Mouse (Mus musculus) macrophage (primary cell): ENCODE results near the gene Map1lc3b. TPM values are rescaled to one million over a fixed set of nuclear protein-coding genes. Genes with fewer than 3 reads are reported as not detected.

ENCODE experiments used
- H3K27ac ChIP-seq: fragments of 350-480 bp; formaldehyde crosslinking; 2 replicates; pipeline ENCODE4 v1.9.0; 2021
- H3K36me3 ChIP-seq: fragments of 350-480 bp; formaldehyde crosslinking; 2 replicates; pipeline ENCODE4 v1.9.0; 2021; ENCODE audit errors: inconsistent target
- H3K4me3 ChIP-seq: fragments of 350-480 bp; formaldehyde crosslinking; 2 replicates; pipeline ENCODE4 v1.9.0; 2021; ENCODE audit errors: inconsistent target
- H3K79me2 ChIP-seq: fragments of 350-480 bp; formaldehyde crosslinking; 2 replicates; pipeline ENCODE4 v1.9.0; 2021; ENCODE audit errors: inconsistent target
- WGBS: methylation state at CpG from one replicate; pipeline ENCODE4 v1.1.7; 2026; ENCODE audit warnings: inconsistent platforms; ENCODE audit not compliant: missing documents; 5-methylcytosine and 5-hydroxymethylcytosine counted together
- polyA plus RNA-seq: library from polyadenylated mRNA; stranded (reverse); fragments of 250-400 nt; gene quantifications from 3 replicates; pipeline ENCODE4 v1.2.4, GENCODE M21; 2018; ENCODE audit warnings: inconsistent platforms

The Map1lc3b gene
- polyA plus RNA-seq, 1 experiment from 2014 or later, result 103 TPM

DNA sequence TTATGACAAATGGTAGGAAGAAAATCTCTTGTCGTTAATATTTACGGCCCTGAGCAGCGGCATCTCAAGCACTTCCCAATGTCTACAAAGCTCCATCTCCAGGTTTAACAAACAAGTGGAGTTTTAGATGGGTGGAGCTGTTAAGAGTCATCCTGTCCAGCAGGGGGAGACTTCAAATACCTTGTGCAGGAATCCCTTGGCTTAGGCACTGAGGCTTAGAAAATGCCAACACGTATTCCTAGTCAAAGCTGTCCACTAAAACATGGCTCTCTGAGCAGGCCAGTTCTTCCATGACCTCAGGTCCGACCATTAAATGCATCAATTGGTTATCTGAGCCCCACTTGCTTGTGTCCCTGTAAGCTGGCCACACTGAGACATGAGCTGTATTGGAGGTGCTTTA, 17.5 kb downstream of the Map1lc3b start:
- no peaks in the 10 kb centered on the region for H3K36me3 ChIP-seq
- H3K4me3 ChIP-seq, result no peak overlapping the region
- H3K79me2 ChIP-seq, result no peaks in the 10 kb centered on the region
- WGBS, result 92% methylated on average over 5 of the region's 5 CpGs
- no peak overlapping the region for H3K27ac ChIP-seq

DNA sequence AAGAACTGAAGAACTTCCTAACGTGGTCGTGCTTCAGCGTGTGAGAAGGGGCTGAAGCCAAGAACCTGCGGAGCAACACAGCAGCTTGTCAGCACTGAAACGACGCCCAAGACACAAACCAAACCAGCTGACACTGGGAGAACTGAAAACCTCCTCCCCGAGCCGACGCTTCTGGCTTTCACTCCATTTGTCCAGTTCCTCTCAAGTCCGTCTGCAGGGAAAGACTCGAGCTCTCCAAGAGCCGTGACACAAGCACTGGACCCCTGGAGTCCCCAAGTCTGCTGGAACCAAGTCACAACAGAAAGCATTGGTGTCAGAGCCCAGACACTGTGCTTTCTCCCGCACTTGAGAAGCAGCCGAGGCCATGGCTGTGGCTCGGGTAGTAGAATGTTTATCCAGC, 19.1 kb downstream of the Map1lc3b start:
- Histone ChIP-seq H3K4me3 (no peak overlapping the region), H3K27ac (no peak overlapping the region), H3K36me3 (no peaks in the 10 kb centered on the region), H3K79me2 (no peaks in the 10 kb centered on the region)
- 93% methylated on average over 15 of the region's 15 CpGs for WGBS

GRCm38 (mm10) chr8:121609916-121610315, 19.8 kb downstream of the Map1lc3b start:
- WGBS, result 94% methylated on average over 11 of the region's 11 CpGs
- H3K79me2 ChIP-seq, result no peaks in the 10 kb centered on the region
- H3K27ac ChIP-seq, result no peak overlapping the region
- no peak overlapping the region for H3K4me3 ChIP-seq
- no peaks in the 10 kb centered on the region for H3K36me3 ChIP-seq

GRCm38 (mm10) chr8:121613419-121613818, 23.3 kb downstream of the Map1lc3b start:
- Histone ChIP-seq H3K27ac (no peak overlapping the region), H3K4me3 (no peak overlapping the region), H3K36me3 (no peaks in the 10 kb centered on the region), H3K79me2 (no peaks in the 10 kb centered on the region)

- Histone ChIP-seq H3K36me3 (no peaks in the 10 kb centered on the region), H3K4me3 (no peak overlapping the region), H3K79me2 (no peaks in the 10 kb centered on the region), H3K27ac (no peak overlapping the region)
- 65% methylated on average over 7 of the region's 7 CpGs for WGBS
Observed at GRCm38 (mm10) chr8:121619401-121619995, 29.3 kb downstream of the Map1lc3b start.

GRCm38 (mm10) chr8:121620801-121621516, 30.8 kb downstream of the Map1lc3b start:
- WGBS, result 92% methylated on average over 11 of the region's 12 CpGs
- H3K4me3 ChIP-seq, result no peak overlapping the region
- H3K27ac ChIP-seq, result no peak overlapping the region
- H3K79me2 ChIP-seq, result no peaks in the 10 kb centered on the region
- no peaks in the 10 kb centered on the region for H3K36me3 ChIP-seq

DNA sequence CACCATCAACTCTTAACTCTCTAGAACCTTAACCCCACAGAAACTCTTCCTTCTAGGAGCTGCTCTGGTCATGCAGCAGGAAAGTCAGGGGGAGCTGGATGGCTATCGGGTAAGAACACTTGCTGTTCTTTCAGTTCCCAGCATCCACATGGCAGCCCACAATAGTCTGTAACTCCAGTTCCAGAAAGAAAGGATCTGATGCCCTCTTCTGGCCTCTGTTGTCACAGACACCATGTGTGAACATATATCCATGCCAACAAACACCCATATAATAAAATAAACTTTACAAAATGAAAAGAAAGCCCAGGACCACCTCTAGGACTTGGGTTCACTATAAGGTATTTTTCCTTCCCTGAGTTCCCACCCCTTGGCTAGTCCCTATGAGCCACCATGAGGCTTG, 31.7 kb downstream of the Map1lc3b start:
- Histone ChIP-seq H3K4me3 (no peak overlapping the region), H3K27ac (no peak overlapping the region), H3K36me3 (no peaks in the 10 kb centered on the region), H3K79me2 (no peaks in the 10 kb centered on the region)
- 62% methylated on average over 1 of the region's 1 CpGs for WGBS

DNA sequence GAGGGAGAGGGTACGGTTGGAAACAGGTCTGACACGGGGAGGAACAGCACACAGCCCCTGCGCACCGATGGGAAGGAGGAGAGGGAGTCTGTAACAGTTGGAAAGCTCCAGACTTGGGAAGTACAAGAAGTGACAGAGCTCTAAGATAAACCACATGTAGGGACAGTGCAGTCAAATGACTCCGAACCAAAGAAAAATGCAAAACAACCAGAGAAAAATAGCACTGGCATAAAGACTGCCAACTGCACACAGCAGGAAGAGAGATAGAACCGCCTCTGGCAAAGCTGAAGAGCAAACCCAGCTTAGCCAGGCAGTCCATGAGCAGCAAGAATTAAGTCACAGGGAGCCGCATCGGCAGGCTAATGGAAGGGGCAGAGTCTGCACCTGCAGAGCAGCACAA, 32.9 kb downstream of the Map1lc3b start:
- Histone ChIP-seq H3K27ac (no peak overlapping the region), H3K4me3 (no peak overlapping the region), H3K79me2 (no peaks in the 10 kb centered on the region), H3K36me3 (no peaks in the 10 kb centered on the region)
- 91% methylated on average over 8 of the region's 8 CpGs for WGBS

DNA sequence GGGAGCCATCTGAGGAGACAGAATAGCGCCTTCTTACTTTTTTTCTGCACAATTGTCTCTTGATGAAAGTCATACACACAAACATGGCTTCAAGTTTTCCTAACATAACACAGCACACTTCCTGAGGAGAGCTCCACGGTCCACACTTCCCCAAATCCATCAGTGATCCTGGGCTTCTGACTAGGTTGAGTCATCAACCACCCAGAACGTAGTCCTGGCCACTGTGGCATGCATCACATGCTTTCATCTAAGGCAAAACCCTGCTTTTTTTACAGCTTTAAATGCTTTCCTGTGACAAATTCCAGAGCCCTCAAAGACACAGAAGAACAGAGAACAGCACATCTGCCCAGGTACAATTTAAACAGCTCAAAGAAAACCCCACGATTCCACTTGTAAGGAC, 38.5 kb downstream of the Map1lc3b start:
- H3K27ac ChIP-seq, result no peak overlapping the region
- H3K36me3 ChIP-seq, result no peaks in the 10 kb centered on the region
- H3K79me2 ChIP-seq, result no peaks in the 10 kb centered on the region; the same call in 1 of the 2 replicates
- H3K4me3 ChIP-seq, result no peak overlapping the region
- 69% methylated on average over 4 of the region's 4 CpGs for WGBS

- Histone ChIP-seq H3K79me2 (no peaks in the 10 kb centered on the region; the same call in 1 of the 2 replicates), H3K36me3 (no peaks in the 10 kb centered on the region), H3K4me3 (no peak overlapping the region), H3K27ac (no peak overlapping the region)
- 81% methylated on average over 7 of the region's 7 CpGs for WGBS
Observed at GRCm38 (mm10) chr8:121631645-121632071, 41.5 kb downstream of the Map1lc3b start.

- 92% methylated on average over 5 of the region's 5 CpGs for WGBS
- no peaks in the 10 kb centered on the region for H3K36me3 ChIP-seq
- no peak overlapping the region for H3K27ac ChIP-seq
- no peaks in the 10 kb centered on the region; the same call in 1 of the 2 replicates for H3K79me2 ChIP-seq
- H3K4me3 ChIP-seq, result no peak overlapping the region
Observed at GRCm38 (mm10) chr8:121632401-121632800, 42.2 kb downstream of the Map1lc3b start.

- H3K27ac ChIP-seq, result peak overlapping the region; percentile 19; the same call in 1 of the 2 replicates
- H3K36me3 ChIP-seq, result no peaks in the 10 kb centered on the region
- peaks cover 23% of the 10 kb centered on the region; the same call in 1 of the 2 replicates for H3K79me2 ChIP-seq
- WGBS, result 45% methylated on average over 6 of the region's 6 CpGs
- H3K4me3 ChIP-seq, result no peak overlapping the region
Observed at GRCm38 (mm10) chr8:121635534-121635933, 45.4 kb downstream of the Map1lc3b start.

- WGBS, result 84% methylated on average over 8 of the region's 8 CpGs
- Histone ChIP-seq H3K79me2 (peaks cover 23% of the 10 kb centered on the region; the same call in 1 of the 2 replicates), H3K4me3 (no peak overlapping the region), H3K36me3 (no peaks in the 10 kb centered on the region), H3K27ac (peak overlapping the region; percentile 19; the same call in 1 of the 2 replicates)
Observed at GRCm38 (mm10) chr8:121636180-121636579, 46.0 kb downstream of the Map1lc3b start.

DNA sequence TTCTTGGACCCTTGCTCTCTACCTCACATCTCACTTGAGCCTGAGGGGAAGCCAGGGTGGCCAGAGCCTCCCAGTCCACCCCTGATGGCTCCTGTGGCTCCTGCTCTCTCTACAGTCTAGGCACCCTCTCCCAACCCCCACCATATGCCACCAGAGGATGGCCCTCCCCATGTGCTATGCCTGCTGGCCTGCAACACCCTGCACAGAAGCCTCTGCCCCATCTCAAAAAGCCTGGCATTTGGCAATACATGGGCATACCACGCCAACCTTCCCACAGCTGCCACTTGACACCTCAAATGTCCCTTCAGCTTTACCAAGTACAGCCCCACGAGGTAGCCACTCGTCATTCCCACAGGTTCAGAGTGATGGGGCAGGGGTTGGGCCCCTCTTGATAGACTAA, 52.6 kb downstream of the Map1lc3b start:
- H3K79me2 ChIP-seq, result peaks cover 66% of the 10 kb centered on the region; the same call in 1 of the 2 replicates
- H3K27ac ChIP-seq, result peak overlapping the region; percentile 76
- no peaks in the 10 kb centered on the region for H3K36me3 ChIP-seq
- H3K4me3 ChIP-seq, result no peak overlapping the region
- 55% methylated on average over 3 of the region's 3 CpGs for WGBS

GRCm38 (mm10) chr8:121643384-121643783, 53.2 kb downstream of the Map1lc3b start:
- Histone ChIP-seq H3K27ac (peak overlapping the region; percentile 76), H3K79me2 (peaks cover 66% of the 10 kb centered on the region; the same call in 1 of the 2 replicates), H3K4me3 (no peak overlapping the region), H3K36me3 (no peaks in the 10 kb centered on the region)
- 9% methylated on average over 11 of the region's 11 CpGs for WGBS
